Mouse (Mus musculus) MEL (cell line): Measurements from ENCODE around the gene H2-K1. TPM values are rescaled to one million over a fixed set of nuclear protein-coding genes. Genes with fewer than 3 reads are reported as not detected.

ENCODE experiments used
- DNase-seq: peaks from one replicate; pipeline ENCODE4 v3.0.0; 2011; ENCODE audit warnings: low read depth, low spot score
- H3K27ac ChIP-seq: 2 replicates; pipeline ENCODE4 v1.5.1; 2012; ENCODE audit warnings: low read depth, mild to moderate bottlenecking, control low read depth, low read length, moderate library complexity; ENCODE audit not compliant: control insufficient read depth
- H3K27me3 ChIP-seq, 2 experiments: fragments of 150-350 bp in 1 of 2; sonication (generic) in 1 of 2; 2 replicates each; pipeline ENCODE4 v1.6.1; 2012; ENCODE audit warnings: low read length in 2 of 2, mild to moderate bottlenecking in 2 of 2, improper control_type of control experiment in 1 of 2, moderate library complexity in 1 of 2; ENCODE audit not compliant: insufficient read depth in 2 of 2, control insufficient read depth in 1 of 2
- H3K36me3 ChIP-seq, 2 experiments: 2 replicates each; pipeline ENCODE4 v1.6.1; 2012 to 2014; ENCODE audit warnings: low read length in 2 of 2, improper control_type of control experiment in 1 of 2, inconsistent platforms in 1 of 2, mild to moderate bottlenecking in 1 of 2; ENCODE audit not compliant: insufficient read depth in 2 of 2, control insufficient read depth in 1 of 2
- H3K4me1 ChIP-seq, 2 experiments: fragments of 150-350 bp in 1 of 2; sonication (generic) in 1 of 2; 2 replicates each; pipeline ENCODE4 v1.6.1; 2012; ENCODE audit warnings: low read length in 2 of 2, improper control_type of control experiment in 1 of 2, mild to moderate bottlenecking in 1 of 2; ENCODE audit not compliant: insufficient read depth in 2 of 2, control insufficient read depth in 1 of 2
- H3K4me3 ChIP-seq, 2 experiments: fragments of 150-350 bp in 1 of 2; sonication (generic) in 1 of 2; 2 replicates each; pipeline ENCODE4 v1.5.1; 2012; ENCODE audit warnings: low read depth in 2 of 2, low read length in 2 of 2, mild to moderate bottlenecking in 2 of 2, moderate library complexity in 2 of 2, control low read depth in 1 of 2, improper control_type of control experiment in 1 of 2; ENCODE audit not compliant: control insufficient read depth in 1 of 2, insufficient read depth in 1 of 2
- H3K79me2 ChIP-seq: 2 replicates; pipeline ENCODE4 v1.6.1; 2012; ENCODE audit warnings: mild to moderate bottlenecking, low read length, moderate library complexity; ENCODE audit not compliant: control insufficient read depth, poor library complexity, insufficient read depth
- H3K9ac ChIP-seq: 2 replicates; pipeline ENCODE4 v1.6.1; 2012; ENCODE audit warnings: low read depth, mild to moderate bottlenecking, control low read depth, low read length, moderate library complexity; ENCODE audit not compliant: control insufficient read depth, poor library complexity, severe bottlenecking
- H3K9me3 ChIP-seq: fragments of 150-350 bp; sonication (generic); replicated peaks from 2 replicates; pipeline ENCODE4 v1.6.1; 2012; ENCODE audit warnings: mild to moderate bottlenecking, low read length, improper control_type of control experiment, moderate library complexity; ENCODE audit not compliant: insufficient read depth
- BHLHE40 ChIP-seq: IDR thresholded peaks from 2 replicates; pipeline ENCODE4 v1.6.1; 2012; ENCODE audit warnings: low read depth, mild to moderate bottlenecking, inconsistent platforms, low read length, improper control_type of control experiment, borderline replicate concordance
- CHD1 ChIP-seq: IDR thresholded peaks from 2 replicates; pipeline ENCODE4 v1.6.1; 2012; ENCODE audit warnings: low read depth, mild to moderate bottlenecking, inconsistent platforms, low read length, improper control_type of control experiment
- CTCF ChIP-seq, 3 experiments: IDR thresholded peaks in 2 of 3; conservative IDR thresholded peaks in 1 of 3; 2 replicates each; pipeline ENCODE4 v1.5.1; 2011 to 2012; ENCODE audit warnings: low read length in 3 of 3, low read depth in 2 of 3, mild to moderate bottlenecking in 2 of 3, improper control_type of control experiment in 1 of 3, inconsistent platforms in 1 of 3, mixed read lengths in 1 of 3, moderate library complexity in 1 of 3; ENCODE audit not compliant: control insufficient read depth in 1 of 3, insufficient read depth in 1 of 3, poor library complexity in 1 of 3, severe bottlenecking in 1 of 3
- E2F4 ChIP-seq: IDR thresholded peaks from 2 replicates; pipeline ENCODE4 v1.6.1; 2011; ENCODE audit warnings: low read depth, low read length, improper control_type of control experiment, borderline replicate concordance
- EP300 ChIP-seq, 2 experiments: IDR thresholded peaks; 2 replicates each; pipeline ENCODE4 v1.6.1; 2011; ENCODE audit warnings: improper control_type of control experiment in 2 of 2, low read length in 2 of 2, low read depth in 1 of 2, mild to moderate bottlenecking in 1 of 2
- ETS1 ChIP-seq: IDR thresholded peaks from 2 replicates; pipeline ENCODE4 v1.6.1; 2012; ENCODE audit warnings: low read depth, mild to moderate bottlenecking, inconsistent platforms, low read length, improper control_type of control experiment, moderate library complexity
- GABPA ChIP-seq: IDR thresholded peaks from 2 replicates; pipeline ENCODE4 v1.6.1; 2012; ENCODE audit warnings: low read depth, mild to moderate bottlenecking, inconsistent platforms, low read length, improper control_type of control experiment, moderate library complexity
- GATA1 ChIP-seq: IDR thresholded peaks from 2 replicates; pipeline ENCODE4 v1.6.1; 2011; ENCODE audit warnings: low read depth, low read length, improper control_type of control experiment
- HCFC1 ChIP-seq: IDR thresholded peaks from 2 replicates; pipeline ENCODE4 v1.6.1; 2012; ENCODE audit warnings: low read depth, mild to moderate bottlenecking, inconsistent platforms, low read length, improper control_type of control experiment, moderate library complexity
- MAZ ChIP-seq: IDR thresholded peaks from 2 replicates; pipeline ENCODE4 v1.6.1; 2012; ENCODE audit warnings: low read depth, mild to moderate bottlenecking, inconsistent platforms, low read length, improper control_type of control experiment
- MYB ChIP-seq: IDR thresholded peaks from 2 replicates; pipeline ENCODE4 v1.6.1; 2011; ENCODE audit warnings: mild to moderate bottlenecking, low read depth, low read length, improper control_type of control experiment
- MYC ChIP-seq: IDR thresholded peaks from 2 replicates; pipeline ENCODE4 v1.6.1; 2011; ENCODE audit warnings: low read depth, mild to moderate bottlenecking, low read length, improper control_type of control experiment, moderate library complexity
- NELFE ChIP-seq: IDR thresholded peaks from 2 replicates; pipeline ENCODE4 v1.6.1; 2011; ENCODE audit warnings: low read depth, low read length, improper control_type of control experiment
- POLR2A ChIP-seq, 2 experiments: IDR thresholded peaks; 2 replicates each; pipeline ENCODE4 v1.6.1; 2011 to 2012; ENCODE audit warnings: low read length in 2 of 2, mild to moderate bottlenecking in 2 of 2, control low read depth in 1 of 2, improper control_type of control experiment in 1 of 2, low read depth in 1 of 2, moderate library complexity in 1 of 2; ENCODE audit not compliant: control insufficient read depth in 1 of 2, insufficient read depth in 1 of 2, poor library complexity in 1 of 2
- POLR2AphosphoS2 ChIP-seq: IDR thresholded peaks from 2 replicates; pipeline ENCODE4 v1.6.1; 2011; ENCODE audit warnings: low read length, improper control_type of control experiment
- RCOR1 ChIP-seq: IDR thresholded peaks from 2 replicates; pipeline ENCODE4 v1.6.1; 2012; ENCODE audit warnings: low read depth, mild to moderate bottlenecking, inconsistent platforms, low read length, improper control_type of control experiment
- SIN3A ChIP-seq: IDR thresholded peaks from 2 replicates; pipeline ENCODE4 v1.6.1; 2012; ENCODE audit warnings: low read length, improper control_type of control experiment, inconsistent platforms
- SMC3 ChIP-seq: IDR thresholded peaks from 2 replicates; pipeline ENCODE4 v1.6.1; 2011; ENCODE audit warnings: low read depth, low read length, improper control_type of control experiment
- TAL1 ChIP-seq: IDR thresholded peaks from 2 replicates; pipeline ENCODE4 v1.6.1; 2012; ENCODE audit warnings: mild to moderate bottlenecking, inconsistent platforms, low read length, moderate library complexity, mixed read lengths
- TBP ChIP-seq: IDR thresholded peaks from 2 replicates; pipeline ENCODE4 v1.8.0; 2011; ENCODE audit warnings: low read depth, low read length, improper control_type of control experiment
- TCF12 ChIP-seq: IDR thresholded peaks from 2 replicates; pipeline ENCODE4 v1.6.1; 2014; ENCODE audit warnings: low read depth, mild to moderate bottlenecking, inconsistent platforms, low read length, improper control_type of control experiment, moderate library complexity
- UBTF ChIP-seq: IDR thresholded peaks from 2 replicates; pipeline ENCODE4 v1.6.1; 2012; ENCODE audit warnings: low read depth, mild to moderate bottlenecking, inconsistent platforms, low read length, improper control_type of control experiment, moderate library complexity, borderline replicate concordance; ENCODE audit not compliant: insufficient read depth
- USF1 ChIP-seq: IDR thresholded peaks from 2 replicates; pipeline ENCODE4 v1.6.1; 2014; ENCODE audit warnings: low read depth, mild to moderate bottlenecking, inconsistent platforms, low read length, improper control_type of control experiment, moderate library complexity
- USF2 ChIP-seq, 2 experiments: IDR thresholded peaks; 2 replicates each; pipeline ENCODE4 v1.6.1; 2011 to 2012; ENCODE audit warnings: improper control_type of control experiment in 2 of 2, low read length in 2 of 2, borderline replicate concordance in 1 of 2, inconsistent platforms in 1 of 2, low read depth in 1 of 2, mild to moderate bottlenecking in 1 of 2; ENCODE audit not compliant: insufficient read depth in 1 of 2
- ZKSCAN1 ChIP-seq: IDR thresholded peaks from 2 replicates; pipeline ENCODE4 v1.6.1; 2012; ENCODE audit warnings: low read depth, mild to moderate bottlenecking, inconsistent platforms, low read length, improper control_type of control experiment, moderate library complexity
- ZNF384 ChIP-seq: IDR thresholded peaks from 2 replicates; pipeline ENCODE4 v1.6.1; 2012; ENCODE audit warnings: low read depth, mild to moderate bottlenecking, inconsistent platforms, low read length, improper control_type of control experiment
- polyA plus RNA-seq, 2 experiments: library from polyadenylated mRNA; stranded (reverse) in 1 of 2; unstranded in 1 of 2; fragments of >175 nt in 1 of 2; fragments of >200 nt in 1 of 2; gene quantifications; 2 replicates each; pipeline versions ENCODE4 v1.2.1 to v1.2.4; 2012; ENCODE audit warnings: low replicate concordance in 2 of 2, low read depth in 1 of 2; ENCODE audit not compliant: insufficient read length in 2 of 2, insufficient read depth in 1 of 2, missing spikeins in 1 of 2
- total RNA-seq: library from RNA; depleted of rRNA; stranded (reverse); fragments of 300-350 nt; gene quantifications from 2 replicates; pipeline ENCODE4 v1.2.3, GENCODE M21; 2012

H2-K1 gene
- total and polyA plus RNA-seq, 3 experiments = 81.1 to 113 TPM; not detected in 1

DNA sequence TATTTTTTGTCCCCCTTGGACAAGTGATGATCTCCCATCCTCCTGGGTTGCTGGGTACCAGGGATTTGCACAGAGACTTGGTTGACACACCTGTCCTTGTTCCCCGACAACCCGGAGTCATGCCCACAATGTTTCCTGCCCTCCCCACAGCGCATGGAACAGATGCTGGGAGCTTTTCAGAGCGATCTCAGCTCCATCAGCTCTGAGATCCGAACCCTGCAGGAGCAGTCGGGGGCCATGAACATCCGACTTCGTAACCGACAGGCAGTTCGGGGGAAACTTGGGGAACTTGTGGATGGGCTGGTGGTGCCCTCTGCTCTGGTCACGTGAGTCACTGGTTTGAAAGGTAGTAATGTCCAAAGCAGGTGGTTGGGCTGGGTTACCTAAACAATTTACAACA lies 41.7 kb downstream of the H2-K1 start:
- H3K9ac ChIP-seq = no peak overlapping the region
- H3K36me3 ChIP-seq = peaks cover 5 to 6% of the 10 kb centered on the region in 2 experiments
- TF ChIP-seq EP300 (IDR thresholded peaks at IDR 0.05; ENCODE audit: low read depth in 1 of 2, low read length in 2 of 2) = no peak
- no peak for TF ChIP-seq SMC3
- TF ChIP-seq TBP = no peak
- TF ChIP-seq GABPA = no peak
- no peak for TF ChIP-seq ETS1
- no peak for TF ChIP-seq ZNF384
- TF ChIP-seq CTCF (IDR thresholded peaks at IDR 0.05 in 2 of 3, conservative IDR thresholded peaks at IDR 0.05 in 1 of 3; ENCODE audit: control insufficient read depth in 1 of 3, insufficient read depth in 1 of 3, low read depth in 2 of 3, low read length in 3 of 3, poor library complexity in 1 of 3, severe bottlenecking in 1 of 3) = no peak
- TF ChIP-seq GATA1 = no peak
- no peak for TF ChIP-seq POLR2AphosphoS2
- TF ChIP-seq USF1 = no peak
- TF ChIP-seq UBTF = no peak
- no peak for TF ChIP-seq USF2 (IDR thresholded peaks at IDR 0.05; ENCODE audit: borderline replicate concordance in 1 of 2, insufficient read depth in 1 of 2, low read depth in 1 of 2, low read length in 2 of 2)
- no peak for TF ChIP-seq TAL1
- no peak for TF ChIP-seq ZKSCAN1
- TF ChIP-seq RCOR1 = no peak
- TF ChIP-seq CHD1 = no peak
- TF ChIP-seq MYC = no peak
- TF ChIP-seq HCFC1 = no peak
- TF ChIP-seq POLR2A (IDR thresholded peaks at IDR 0.05; ENCODE audit: control insufficient read depth in 1 of 2, insufficient read depth in 1 of 2, low read depth in 1 of 2, low read length in 2 of 2, poor library complexity in 1 of 2) = no peak
- no peaks in the 10 kb centered on the region for H3K9me3 ChIP-seq
- no peaks in the 10 kb centered on the region for H3K4me1 ChIP-seq
- H3K27me3 ChIP-seq = no peaks in the 10 kb centered on the region
- no peak for DNase-seq
- H3K4me3 ChIP-seq = no peak overlapping the region
- H3K79me2 ChIP-seq = peaks cover 29% of the 10 kb centered on the region
- H3K27ac ChIP-seq = no peak overlapping the region

DNA sequence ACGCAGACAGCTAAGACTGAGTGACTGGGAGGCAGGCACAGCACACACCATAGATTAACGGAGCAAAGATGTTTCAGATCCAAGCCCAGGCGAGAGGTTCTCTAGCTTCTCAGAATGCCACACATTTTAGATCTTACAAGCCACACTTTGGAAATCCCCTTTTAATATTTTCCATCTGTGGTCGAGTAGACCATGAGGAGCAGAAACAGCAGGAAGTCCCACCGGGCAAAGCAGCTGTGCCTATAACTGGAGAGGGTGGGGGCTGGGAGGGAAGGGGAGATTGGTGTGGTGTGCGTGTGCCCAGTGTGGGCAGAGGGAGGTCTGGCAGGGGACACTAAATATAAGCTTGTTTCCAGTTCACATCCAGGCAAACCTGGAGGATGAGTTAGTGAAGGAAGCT lies 42.7 kb downstream of the H2-K1 start:
- Histone ChIP-seq H3K4me3 (no peak overlapping the region), H3K9ac (no peak overlapping the region), H3K4me1 (peaks cover 0 to 7% of the 10 kb centered on the region in 2 experiments; a peak in 2 of 4 replicates), H3K36me3 (peaks cover 10 to 15% of the 10 kb centered on the region in 2 experiments), H3K9me3 (no peaks in the 10 kb centered on the region), H3K27me3 (no peaks in the 10 kb centered on the region), H3K27ac (no peak overlapping the region), H3K79me2 (peaks cover 38% of the 10 kb centered on the region)
- TF ChIP-seq BHLHE40 (no peak), NELFE (no peak), MYB (no peak), SIN3A (no peak), MYC (no peak), TBP (no peak), EP300 (IDR thresholded peaks at IDR 0.05; ENCODE audit: low read depth in 1 of 2, low read length in 2 of 2) (no peak), E2F4 (no peak), CHD1 (no peak), ZKSCAN1 (no peak), TCF12 (no peak), ZNF384 (no peak), MAZ (no peak)
- DNase-seq = no peak
